Mouse (Mus musculus) thymus, adult 2 months (tissue): Measurements from ENCODE around the gene Trcg1. TPM values are rescaled to one million over a fixed set of nuclear protein-coding genes. Genes with fewer than 3 reads are reported as not detected.
"Not testable (repeated sequence)": the region's sequence is repeated elsewhere in the genome, so short reads cannot be mapped to it uniquely, and the experiment has no call there.

Experiments used
- DNase-seq: peaks from one replicate; pipeline ENCODE4 v3.0.0; 2021
- H3K27ac ChIP-seq: fragments of 200-500 bp; 2 replicates; pipeline ENCODE4 v1.5.1; 2012; ENCODE audit warnings: low read length, control low read depth; ENCODE audit not compliant: control insufficient read depth, insufficient read depth
- H3K27me3 ChIP-seq: fragments of 200-500 bp; 2 replicates; pipeline ENCODE4 v1.6.1; 2012; ENCODE audit warnings: mild to moderate bottlenecking, low read length, moderate library complexity, mixed read lengths; ENCODE audit not compliant: control insufficient read depth, insufficient read depth
- H3K36me3 ChIP-seq: fragments of 200-500 bp; 2 replicates; pipeline ENCODE4 v1.6.1; 2012; ENCODE audit warnings: mild to moderate bottlenecking, low read length, moderate library complexity; ENCODE audit not compliant: control insufficient read depth, insufficient read depth
- H3K4me1 ChIP-seq: fragments of 200-500 bp; replicated peaks from 2 replicates; pipeline ENCODE4 v1.6.1; 2012; ENCODE audit warnings: low read length; ENCODE audit not compliant: control insufficient read depth, insufficient read depth
- H3K4me3 ChIP-seq: fragments of 200-500 bp; 2 replicates; pipeline ENCODE4 v1.5.1; 2012; ENCODE audit warnings: mild to moderate bottlenecking, low read length, control low read depth, moderate library complexity; ENCODE audit not compliant: control insufficient read depth, insufficient read depth
- CTCF ChIP-seq: fragments of 200-500 bp; IDR thresholded peaks from 2 replicates; pipeline ENCODE4 v1.5.1; 2012; ENCODE audit warnings: mild to moderate bottlenecking, control low read depth, low read length, moderate library complexity, borderline replicate concordance; ENCODE audit not compliant: control insufficient read depth, poor library complexity, insufficient read depth; ENCODE audit errors: extremely low read depth
- POLR2A ChIP-seq: fragments of 200-500 bp; IDR thresholded peaks from 2 replicates; pipeline ENCODE4 v1.6.1; 2012; ENCODE audit warnings: mild to moderate bottlenecking, low read length, control low read depth, moderate library complexity; ENCODE audit not compliant: control insufficient read depth, poor library complexity, insufficient read depth; ENCODE audit errors: extremely low read depth
- WGBS: fragments of 180-500 bp; shearing (Covaris S2); methylation state at CpG from one replicate; pipeline ENCODE4 v1.1.7; 2018; 5-methylcytosine and 5-hydroxymethylcytosine counted together
- polyA plus RNA-seq: library from polyadenylated mRNA; depleted of rRNA; stranded (reverse); fragments of >200 nt; gene quantifications from 2 replicates; pipeline ENCODE4 v1.2.3, GENCODE M21; 2012

Gene Trcg1
- polyA plus RNA-seq, 1 experiment = 0.03 TPM

GRCm38 (mm10) chr9:57223341-57223740 lies 13.0 kb upstream of the Trcg1 start:
- H3K36me3 ChIP-seq = no peaks in the 10 kb centered on the region
- no peaks in the 10 kb centered on the region for H3K4me1 ChIP-seq
- TF ChIP-seq POLR2A = no peak
- no peak for TF ChIP-seq CTCF
- DNase-seq = no peak
- H3K27me3 ChIP-seq = no peaks in the 10 kb centered on the region
- H3K27ac ChIP-seq = no peak overlapping the region
- H3K4me3 ChIP-seq = no peak overlapping the region

- DNase-seq = no peak
- Histone ChIP-seq H3K4me1 (no peaks in the 10 kb centered on the region), H3K4me3 (no peak overlapping the region), H3K27me3 (no peaks in the 10 kb centered on the region), H3K27ac (no peak overlapping the region), H3K36me3 (no peaks in the 10 kb centered on the region)
- no peak for TF ChIP-seq POLR2A
- TF ChIP-seq CTCF = no peak
- 91% methylated on average over 13 of the region's 13 CpGs for WGBS
These were observed 10.4 kb upstream of the Trcg1 start for GRCm38 (mm10) chr9:57225780-57226627.

- not testable (repeated sequence) for H3K4me3 ChIP-seq, DNase-seq, H3K4me1 ChIP-seq, H3K27ac ChIP-seq, H3K36me3 ChIP-seq, H3K27me3 ChIP-seq
- WGBS = 93% methylated on average over 6 of the region's 6 CpGs
These were observed 9.7 kb upstream of the Trcg1 start for GRCm38 (mm10) chr9:57226628-57227122.

GRCm38 (mm10) chr9:57227203-57227602 lies 9.2 kb upstream of the Trcg1 start:
- WGBS = 88% methylated on average over 5 of the region's 5 CpGs
- Histone ChIP-seq H3K27ac (no peak overlapping the region), H3K27me3 (no peaks in the 10 kb centered on the region), H3K4me3 (no peak overlapping the region), H3K4me1 (no peaks in the 10 kb centered on the region), H3K36me3 (no peaks in the 10 kb centered on the region)
- DNase-seq = no peak
- TF ChIP-seq POLR2A (no peak), CTCF (no peak)

GRCm38 (mm10) chr9:57228186-57228585 lies 8.2 kb upstream of the Trcg1 start:
- Histone ChIP-seq H3K27ac (no peak overlapping the region), H3K36me3 (no peaks in the 10 kb centered on the region), H3K27me3 (no peaks in the 10 kb centered on the region), H3K4me3 (no peak overlapping the region), H3K4me1 (no peaks in the 10 kb centered on the region)
- DNase-seq = no peak
- TF ChIP-seq CTCF (no peak), POLR2A (no peak)
- 12% methylated on average over 4 of the region's 4 CpGs for WGBS

- Histone ChIP-seq H3K36me3 (no peaks in the 10 kb centered on the region), H3K27me3 (no peaks in the 10 kb centered on the region), H3K27ac (no peak overlapping the region), H3K4me1 (no peaks in the 10 kb centered on the region), H3K4me3 (no peak overlapping the region)
- 91% methylated on average over 4 of the region's 4 CpGs for WGBS
- TF ChIP-seq POLR2A (no peak), CTCF (no peak)
- DNase-seq = no peak
These were observed 6.6 kb upstream of the Trcg1 start for GRCm38 (mm10) chr9:57229726-57230125.
